Mouse (Mus musculus) brain, adult 2 months (tissue): ENCODE data around the gene Tex35.

Experiments
- DNase-seq: peaks from one replicate; pipeline ENCODE4 v3.0.0; 2011; ENCODE audit warnings: low read depth, low spot score

The Tex35 gene

DNA sequence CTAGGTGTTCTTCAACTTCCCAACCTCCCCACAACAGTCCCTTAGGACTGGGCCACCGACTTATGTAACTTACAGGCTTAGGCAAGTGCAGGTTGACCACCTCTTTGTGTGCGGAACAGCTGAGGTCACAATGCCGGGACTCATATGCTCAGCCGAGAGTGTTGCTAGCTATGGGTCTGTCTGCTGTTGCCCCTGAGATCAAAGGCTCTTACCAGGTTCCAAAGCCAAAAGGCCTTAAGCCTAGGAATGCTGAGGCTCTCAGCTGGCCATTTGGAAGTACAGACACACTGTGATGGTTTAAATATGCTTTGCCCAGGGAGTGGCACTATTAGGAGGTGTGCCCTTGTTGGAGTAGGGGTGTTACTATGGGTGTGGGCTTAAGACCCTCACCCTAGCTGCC is at the start of gene Tex35:
Gene Tex35, minus strand, starts transcription at position 101 of the 400 bp plus-strand sequence.
- no peak for DNase-seq

DNA sequence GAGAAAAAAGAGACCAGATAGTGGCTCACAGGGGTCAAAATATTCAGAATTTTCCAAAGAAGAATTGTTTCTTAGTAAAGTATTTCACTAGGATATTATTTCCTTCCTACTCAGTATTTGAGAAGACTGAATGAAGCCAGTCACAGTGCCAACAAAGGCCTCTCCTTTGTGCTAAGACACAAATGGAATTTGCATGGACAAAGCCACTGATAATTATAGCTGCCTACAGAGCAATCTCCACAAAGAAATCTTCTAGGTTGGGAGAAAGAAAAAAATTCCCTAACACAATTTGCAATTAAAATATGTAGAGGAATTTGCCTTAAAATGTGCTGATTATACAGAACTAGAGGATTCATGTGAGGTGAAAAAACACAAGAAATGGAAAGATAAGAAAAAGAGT is 45.3 kb upstream of the Tex35 start:
- DNase-seq, result peak; percentile 42

DNA sequence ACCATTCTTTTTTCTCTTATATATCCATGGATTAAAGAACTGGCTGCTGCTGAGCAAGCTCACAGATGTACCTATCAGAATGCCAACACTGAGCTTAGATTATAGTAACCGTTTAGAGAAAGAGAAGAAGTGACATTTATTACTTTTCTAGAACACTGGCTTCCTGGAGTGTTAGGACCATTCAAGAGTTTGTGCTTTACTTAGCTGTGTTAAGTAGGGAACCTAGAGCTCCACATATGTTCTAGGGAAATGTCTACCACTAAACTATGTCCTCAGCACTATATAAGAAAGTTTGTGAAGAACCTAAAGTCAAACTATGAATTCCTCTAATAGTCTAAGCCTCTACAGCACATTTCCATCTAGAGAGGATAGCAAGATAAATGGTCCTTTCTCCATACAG is 41.6 kb upstream of the Tex35 start:
- no peak for DNase-seq

DNA sequence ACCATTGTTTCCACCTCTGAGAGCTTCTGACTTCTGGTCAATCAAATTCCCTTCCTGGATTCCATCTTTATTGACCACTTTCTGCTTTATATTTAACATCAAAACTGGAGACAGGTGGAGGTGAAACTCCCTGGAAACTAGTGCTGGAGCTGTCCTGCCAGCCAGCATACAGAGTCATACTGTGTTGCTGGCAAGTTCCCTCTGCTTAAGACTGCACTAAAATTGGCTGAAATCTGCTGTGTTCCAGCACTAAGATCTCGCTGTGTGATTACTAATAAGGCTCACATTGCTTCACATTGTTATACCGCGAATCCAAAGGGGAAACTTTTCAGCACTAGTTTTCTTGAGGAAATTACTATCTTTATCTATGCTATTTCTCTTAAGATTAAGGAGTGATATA is 36.1 kb upstream of the Tex35 start:
- DNase-seq, result peak; percentile 58

DNA sequence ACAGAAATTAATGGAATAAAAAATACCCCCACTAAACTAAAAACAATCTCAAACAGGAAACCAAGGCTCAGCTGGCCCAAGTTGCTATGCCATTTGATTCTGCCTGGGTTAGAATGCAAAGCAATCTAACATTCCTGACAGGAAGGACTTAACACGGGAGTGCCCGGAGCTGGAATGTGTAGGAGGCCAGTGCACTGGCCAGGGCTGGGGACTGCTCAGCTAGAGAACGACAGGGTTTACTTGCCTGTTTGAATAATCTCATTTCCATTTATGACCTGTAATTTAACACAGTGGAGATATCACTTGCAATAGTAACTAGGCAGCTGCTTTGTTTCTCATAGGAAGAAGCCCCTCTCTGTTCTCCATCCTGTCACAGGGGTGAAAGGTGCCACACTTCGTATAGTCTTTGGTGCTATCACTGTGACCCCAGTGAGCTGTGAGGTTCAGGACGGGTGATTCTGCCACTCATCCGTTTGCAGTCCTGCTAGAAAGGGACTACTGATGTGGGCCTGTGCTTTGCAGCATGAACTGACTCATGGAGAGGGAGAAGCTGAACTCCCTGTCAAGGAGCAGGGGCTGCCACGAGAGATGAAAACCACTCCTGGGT is 34.9 kb upstream of the Tex35 start:
- no peak for DNase-seq

DNA sequence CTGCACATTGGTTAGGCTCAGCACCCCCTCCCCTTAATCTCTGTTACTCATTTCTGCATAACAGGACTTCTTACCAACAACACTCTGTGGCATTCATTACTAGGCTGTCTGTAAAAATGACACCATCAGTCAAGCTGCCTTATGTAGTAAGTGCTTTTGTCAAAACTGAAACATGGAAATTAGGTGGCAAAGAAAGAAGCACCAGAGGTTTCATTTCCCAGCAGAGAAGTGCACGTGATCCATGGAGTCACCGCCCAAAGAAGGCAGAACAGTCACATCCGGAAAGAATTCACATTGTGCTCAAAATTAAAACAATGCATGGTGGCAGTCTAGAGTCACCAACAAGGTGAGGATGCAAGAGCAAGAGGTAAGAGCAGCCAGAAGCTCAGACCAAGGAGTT is 32.5 kb upstream of the Tex35 start:
- no peak for DNase-seq

DNA sequence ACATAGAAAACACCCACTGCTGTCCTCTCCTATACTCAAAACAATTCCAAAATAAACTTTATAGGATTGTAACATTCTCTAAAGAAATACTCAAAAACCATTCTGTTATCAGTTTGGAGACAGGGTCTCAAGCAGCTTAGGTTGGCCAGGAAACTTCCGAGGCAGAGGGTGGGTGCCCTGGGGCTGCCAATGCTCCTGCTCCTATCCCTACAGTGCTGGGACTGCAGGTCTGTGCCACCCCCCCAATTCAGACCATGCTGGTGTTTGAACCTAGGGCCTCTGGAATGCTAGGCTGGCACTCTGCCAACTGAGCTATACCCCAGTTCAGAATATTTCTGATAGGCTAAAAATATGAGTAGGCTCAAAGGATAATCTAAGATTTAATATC is 29.4 kb upstream of the Tex35 start:
- no peak for DNase-seq

DNA sequence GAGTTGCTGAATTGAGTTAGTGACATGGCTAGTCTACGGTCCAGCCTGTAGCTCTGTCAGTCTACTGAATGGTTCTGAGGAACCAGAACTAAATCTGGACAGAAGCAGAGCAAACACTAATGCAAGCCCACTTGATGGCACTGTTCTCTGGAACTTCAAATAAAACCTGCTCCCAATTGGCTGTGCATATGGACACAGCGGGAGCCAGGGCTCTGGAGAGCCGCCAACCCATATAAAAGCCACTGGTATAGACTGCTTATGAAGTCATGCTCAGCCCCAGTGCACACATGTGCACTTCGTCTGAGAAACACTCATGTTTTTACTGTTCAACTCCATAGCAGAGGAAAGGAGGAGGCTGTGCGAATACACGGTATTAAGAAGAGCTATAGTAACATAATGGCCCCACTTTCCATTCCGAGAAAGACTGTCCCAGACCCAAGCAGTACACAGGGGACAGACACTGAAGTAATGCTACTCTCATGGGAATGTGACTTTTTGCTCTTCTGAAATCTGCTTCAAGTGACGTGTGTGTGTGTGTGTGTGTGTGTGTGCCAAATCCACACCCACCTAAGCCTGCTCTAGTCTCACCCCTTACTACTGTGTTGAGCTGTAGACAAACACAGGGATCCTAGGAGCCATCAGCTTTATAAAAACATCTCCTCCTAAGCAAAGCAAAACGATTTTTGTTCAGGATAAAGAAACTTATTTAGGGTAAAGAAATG is 28.8 kb upstream of the Tex35 start:
- peak; percentile 70 for DNase-seq

DNA sequence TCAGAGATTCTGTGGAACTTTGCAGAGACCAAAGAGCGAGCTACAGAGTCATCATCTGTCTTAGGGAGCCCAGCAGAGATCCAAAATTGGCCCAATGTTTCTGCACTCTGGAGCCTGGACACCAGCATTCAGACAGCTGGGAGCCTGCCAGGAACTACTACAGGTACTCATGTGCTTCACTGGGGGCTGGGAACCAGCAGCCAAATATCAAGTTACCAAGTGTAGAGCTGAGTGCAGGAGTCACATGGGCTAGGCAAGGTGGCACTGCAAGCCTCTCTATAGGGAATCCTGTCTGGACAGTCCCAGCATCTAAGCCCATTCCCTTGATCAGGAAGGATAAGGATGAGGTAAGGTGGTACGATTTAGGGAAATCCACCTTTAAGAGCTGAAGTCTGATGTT is 19.7 kb upstream of the Tex35 start:
- DNase-seq, result no peak

DNA sequence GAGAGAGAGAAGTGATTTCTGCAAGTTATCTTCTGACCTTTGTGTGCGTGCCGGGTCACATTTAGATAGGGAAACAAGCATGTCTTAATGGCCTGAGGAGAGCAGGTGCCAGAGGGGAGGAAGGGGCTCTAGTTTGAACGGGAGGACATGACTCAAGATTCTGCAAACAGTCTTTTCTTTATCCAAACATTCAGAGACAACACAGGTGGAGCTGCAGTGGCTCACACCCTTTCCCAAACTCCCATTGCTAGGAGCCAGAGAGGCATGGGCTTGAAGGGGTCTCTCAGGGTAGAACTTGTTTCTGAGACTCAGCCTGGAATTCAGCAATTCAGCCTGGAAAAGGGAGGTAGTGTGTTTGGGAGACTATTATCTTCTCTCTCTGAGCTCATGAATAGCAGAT is 15.4 kb upstream of the Tex35 start:
- no peak for DNase-seq

DNA sequence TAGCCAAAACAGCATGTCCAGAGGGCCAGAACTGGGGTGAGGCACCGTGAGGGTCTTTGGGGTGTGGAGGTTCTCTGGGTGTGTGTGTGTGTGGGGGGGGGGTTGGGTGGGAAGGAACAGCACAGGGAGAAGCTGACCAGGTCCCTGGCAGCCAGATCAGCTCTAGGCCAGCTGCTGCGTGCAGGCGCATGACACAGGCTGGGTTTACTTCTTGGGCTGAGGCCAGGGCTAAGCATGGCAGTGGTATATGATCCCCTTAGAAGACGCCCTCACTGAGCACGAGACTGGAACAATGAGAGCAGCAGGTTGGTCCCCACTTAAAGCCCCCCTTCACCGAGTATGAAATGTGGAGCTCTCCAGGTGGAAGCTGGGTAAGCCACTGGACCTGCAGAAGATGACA is 10.7 kb upstream of the Tex35 start:
- no peak for DNase-seq

DNA sequence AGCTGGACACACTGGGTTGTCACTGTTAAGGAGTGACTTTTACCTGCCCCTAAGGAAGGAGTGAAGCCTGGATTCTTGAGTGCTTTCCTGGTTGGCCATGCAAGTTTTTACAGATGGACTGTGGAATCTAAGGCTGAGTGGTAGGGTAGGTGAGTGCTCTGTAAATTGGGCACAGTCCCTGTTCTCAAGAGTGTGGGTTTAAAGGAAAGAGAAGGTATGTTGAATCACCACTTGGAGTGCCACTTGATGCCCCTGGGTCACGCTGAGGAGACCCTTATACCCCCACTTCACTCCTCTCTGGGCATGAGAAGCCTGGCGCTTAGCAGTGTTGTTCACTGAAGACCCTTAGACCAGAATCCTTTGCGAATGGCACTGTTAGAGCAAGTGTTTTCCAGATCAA is 9.0 kb upstream of the Tex35 start:
- DNase-seq, result no peak

DNA sequence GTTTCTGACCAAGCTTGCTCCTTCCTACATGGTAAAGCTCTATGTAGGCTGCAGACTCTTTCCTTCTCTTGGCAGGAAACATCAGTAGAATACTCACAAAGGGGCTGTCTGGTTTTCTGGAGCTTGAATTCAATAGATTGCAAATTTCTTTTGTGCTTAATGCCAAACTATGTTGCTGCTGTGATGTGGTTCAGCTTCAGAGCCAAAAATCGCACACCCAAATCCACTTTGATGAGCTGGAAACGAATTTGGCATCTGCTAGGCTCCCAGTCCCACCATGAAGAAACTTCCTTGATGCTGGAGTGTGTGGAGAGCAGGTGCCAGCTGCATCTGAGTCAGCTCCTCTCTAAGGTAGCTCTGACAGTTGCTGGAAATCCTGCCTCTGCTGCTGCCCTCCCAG is 6.0 kb upstream of the Tex35 start:
- DNase-seq, result peak; percentile 76

DNA sequence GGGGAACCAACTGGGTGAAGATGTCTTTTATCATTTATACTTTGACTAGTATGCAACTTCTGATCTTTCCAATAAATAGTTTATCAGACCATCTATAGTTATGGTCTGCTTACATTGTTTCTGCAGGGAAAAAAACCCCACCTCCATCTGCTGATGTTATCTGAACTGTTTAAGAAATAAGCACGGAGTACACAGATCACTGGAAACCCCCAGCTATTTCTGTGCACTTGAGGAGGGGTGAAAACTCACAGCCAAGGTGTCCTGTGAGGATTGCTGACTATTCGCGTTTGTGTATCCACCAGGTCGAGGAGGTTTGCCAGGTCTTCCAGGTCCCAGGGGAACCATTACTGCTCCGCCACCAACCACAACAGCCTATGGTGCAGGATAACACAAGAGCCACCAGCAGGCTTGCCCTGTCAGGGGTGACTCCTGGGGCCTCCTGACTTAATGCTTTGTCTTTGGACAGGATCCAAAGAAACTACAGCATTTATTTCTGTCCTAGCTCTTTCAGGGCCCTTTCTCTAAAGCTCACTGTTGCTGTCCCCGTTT is 1.9 kb upstream of the Tex35 start:
- no peak for DNase-seq

DNA sequence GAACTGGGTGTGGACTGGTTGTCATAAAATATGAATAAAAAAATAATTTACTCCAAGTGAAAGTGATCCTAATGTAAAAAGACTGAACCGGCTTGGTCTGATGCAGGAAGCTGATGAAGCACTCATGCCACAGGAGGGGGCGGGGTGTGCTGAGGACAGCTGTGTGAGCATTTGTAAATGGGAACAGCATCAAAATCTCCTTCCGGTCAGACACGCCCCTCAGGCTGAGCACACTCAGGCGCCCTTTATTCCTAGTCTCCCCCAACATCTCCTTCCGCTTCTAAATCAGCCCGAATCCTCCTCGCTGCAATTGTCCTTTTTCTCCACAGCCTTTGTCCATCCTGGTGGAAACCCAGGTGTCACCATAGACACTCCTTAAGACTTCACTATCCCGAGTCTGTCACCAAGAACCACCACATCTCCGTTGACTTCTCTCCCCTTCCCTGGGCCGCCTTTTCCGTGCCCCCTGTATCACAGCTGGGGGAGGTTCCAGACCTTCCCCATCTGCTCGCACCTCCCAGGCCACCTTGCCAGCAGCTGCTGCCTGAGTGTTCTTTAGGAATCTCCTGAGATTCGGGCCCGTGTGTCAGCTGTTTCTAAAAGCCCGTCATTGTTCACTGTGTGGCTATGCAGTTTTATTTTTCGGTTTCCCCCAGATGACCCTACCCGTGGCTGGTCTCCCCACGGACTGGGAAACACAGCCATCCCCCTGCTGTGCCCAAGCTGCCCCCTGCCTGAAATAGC is 7.2 kb downstream of the Tex35 start:
- DNase-seq, result peak; percentile 62

DNA sequence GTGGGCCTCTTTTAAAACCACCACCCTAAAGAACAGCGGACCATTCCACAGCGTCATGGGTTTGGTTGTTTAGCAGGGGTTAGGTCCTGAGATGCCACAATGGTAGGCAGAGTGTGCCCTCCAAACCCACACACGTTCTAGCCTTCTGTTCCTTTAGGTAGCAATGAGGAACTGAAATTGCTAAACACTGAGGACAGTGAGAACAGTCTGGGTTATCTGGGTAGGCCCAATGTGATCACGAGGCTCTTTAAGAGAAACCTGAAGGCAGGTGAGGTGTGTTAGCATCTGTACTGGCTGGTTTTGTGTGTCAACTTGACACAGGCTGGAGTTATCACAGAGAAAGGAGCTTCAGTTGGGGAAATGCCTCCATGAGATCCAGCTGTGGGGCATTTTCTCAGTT is 12.9 kb downstream of the Tex35 start:
- DNase-seq, result no peak

DNA sequence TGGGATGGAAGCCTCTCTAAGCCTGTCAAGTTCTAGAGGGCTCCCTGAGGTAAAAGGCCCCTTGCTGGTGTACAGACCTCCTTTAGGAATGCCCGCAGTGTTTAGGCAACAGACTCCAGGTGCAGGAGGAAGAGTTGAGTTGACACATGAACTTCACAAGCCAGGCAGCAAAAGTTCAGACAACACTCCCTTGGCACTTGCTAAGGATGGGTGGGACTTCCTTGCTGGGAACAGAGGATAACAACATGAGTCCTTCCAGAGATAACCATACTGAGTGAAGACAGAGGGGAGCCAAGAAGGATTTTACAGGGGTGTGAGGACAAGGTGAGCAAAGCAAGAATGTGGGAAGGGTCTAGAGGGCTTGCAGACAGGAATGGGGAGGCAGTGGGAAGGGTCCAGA is 15.9 kb downstream of the Tex35 start:
- no peak for DNase-seq

DNA sequence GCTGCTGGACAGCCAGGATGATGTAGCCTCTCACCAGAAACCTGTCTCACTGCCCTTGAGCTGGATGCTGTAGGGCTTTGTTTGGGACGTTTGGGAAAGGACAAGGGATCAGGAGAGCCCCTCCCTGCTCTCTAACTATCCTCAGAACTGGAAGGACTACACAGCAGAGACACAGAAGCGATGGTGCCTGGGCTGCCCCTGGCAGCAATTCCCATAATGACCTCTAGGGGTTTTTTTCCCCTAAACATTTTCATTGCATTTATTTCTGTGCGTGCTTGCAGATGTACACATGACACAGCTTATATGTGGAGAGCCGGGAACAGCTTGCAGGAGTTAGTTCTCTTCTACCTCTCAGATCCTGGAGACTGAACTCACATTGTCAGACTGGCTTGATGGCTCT is 16.3 kb downstream of the Tex35 start:
- DNase-seq, result no peak

DNA sequence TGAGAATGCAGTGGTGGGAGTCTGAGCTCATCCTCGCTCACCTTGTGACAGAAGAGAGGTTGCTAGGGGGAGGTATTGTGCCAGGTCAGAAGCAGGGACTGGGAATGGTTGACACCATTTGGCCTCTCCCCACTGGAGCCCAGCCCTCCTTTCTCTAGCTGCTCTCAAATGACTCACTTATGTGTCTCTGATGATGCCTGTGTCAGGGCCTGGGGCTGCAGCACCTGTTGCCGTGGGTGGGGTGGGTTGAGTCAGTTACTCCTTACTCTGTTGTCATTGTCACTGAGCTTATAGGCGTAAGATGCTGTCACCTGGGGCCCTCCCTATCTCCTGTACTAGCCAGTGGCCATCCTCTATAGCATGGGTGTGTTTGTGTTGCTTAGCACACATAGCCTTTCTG is 17.6 kb downstream of the Tex35 start:
- no peak for DNase-seq

DNA sequence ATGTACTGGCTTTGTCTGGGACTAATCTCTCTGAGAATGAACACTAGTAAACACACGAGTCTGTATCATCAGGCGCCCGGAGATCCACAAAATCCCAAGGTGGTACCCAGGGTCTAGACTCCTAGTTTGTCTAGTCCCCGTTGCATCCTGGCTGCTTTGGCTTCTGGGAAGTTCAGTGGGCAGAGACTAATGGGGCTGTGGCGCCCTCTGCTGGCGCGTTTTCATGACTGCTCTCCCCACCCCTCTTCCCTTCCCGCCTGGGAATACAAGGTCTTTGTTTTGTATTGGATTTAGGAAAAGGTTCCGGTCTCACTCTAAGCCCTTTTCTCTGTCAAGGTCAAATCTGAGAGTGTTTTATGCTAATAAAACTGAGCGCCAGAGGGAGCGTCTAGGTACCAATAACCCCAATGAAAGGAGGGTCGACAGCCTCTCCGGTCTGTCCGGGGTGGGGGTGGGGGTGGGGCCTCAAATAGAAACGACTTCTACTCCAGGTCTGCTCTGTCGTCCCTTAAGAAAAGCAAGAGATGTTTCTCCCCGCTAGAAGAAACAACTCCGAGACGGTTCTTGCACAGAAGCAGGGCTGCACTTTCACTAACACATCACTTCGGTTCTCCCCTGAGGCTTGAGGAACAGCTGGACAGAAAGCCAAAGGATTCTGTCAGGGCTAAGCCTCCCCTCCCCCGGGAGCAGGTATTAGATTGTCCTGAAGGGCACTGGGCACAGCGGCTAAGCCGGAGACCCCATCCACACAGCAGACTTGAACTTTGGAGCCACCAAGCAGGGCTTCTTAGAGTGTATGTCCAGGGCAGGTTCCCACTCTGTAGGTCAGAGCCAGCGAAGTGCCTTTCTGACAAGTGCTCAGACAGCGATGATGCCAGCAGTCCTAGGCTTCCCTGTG is 22.1 kb downstream of the Tex35 start:
- DNase-seq, result peak; percentile 77

DNA sequence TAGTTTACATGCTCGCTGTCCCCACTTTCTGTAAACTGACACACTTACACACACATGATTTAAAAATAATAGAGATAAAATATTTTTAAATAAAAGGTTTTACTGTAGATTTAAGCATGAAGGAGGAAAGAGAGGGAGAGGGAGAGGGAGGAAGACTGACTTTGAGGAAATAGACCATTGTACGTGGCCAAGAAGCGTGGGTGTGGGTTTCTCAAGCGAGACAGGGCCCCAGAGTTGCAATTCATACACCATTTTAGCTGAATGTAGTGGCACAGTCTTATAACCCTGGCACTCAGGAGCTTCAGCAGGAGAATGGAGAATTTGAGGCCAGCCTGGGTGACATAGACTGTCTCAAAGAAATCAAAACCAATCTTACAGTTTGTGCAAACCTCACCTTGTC is 25.5 kb downstream of the Tex35 start:
- DNase-seq, result no peak

DNA sequence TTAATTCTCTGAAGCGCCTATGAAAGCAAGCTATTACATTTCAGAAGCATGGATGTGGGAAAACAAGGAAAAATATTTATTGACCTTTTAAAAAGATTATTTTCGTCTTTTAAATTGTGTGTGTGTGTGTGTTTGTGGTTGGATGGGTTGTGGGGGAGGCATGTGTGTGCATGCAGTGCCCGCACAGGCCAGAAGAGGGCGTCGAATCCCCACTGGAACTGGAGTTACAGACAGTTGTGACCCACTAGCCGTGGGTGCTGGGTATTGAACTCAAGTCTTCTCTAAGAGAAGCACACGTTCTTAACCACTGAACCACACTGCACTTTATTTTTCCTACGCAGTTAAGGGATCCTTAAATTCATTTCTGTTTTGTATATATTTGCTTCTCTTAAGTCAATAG is 26.5 kb downstream of the Tex35 start:
- DNase-seq, result no peak
